Mouse (Mus musculus) mature B cell (primary cell): Measurements from ENCODE around the gene Gm21830.
"Not testable (repeated sequence)": the region's sequence is repeated elsewhere in the genome, so short reads cannot be mapped to it uniquely, and the experiment has no call there.

Source experiments
- in situ Hi-C: fragments of 300-500 bp; cut with MboI; formaldehyde crosslinking; loops from 2 replicates; pipeline ENCODE4 v1.14.3; 2019

Gene Gm21830

GRCm38 (mm10) chr2:67413425-67413824 is at the start of gene Gm21830:
Gm21830 (plus strand) TSS chr2:67413725.
- in situ Hi-C loops = not testable (repeated sequence)

GRCm38 (mm10) chr2:67364506-67364905 is 49.0 kb upstream of the Gm21830 start:
- in situ Hi-C loops = no loop called here

GRCm38 (mm10) chr2:67378504-67378903 is 35.0 kb upstream of the Gm21830 start:
- in situ Hi-C loops = no loop called here

- in situ Hi-C loops = no loop called here
Measured at GRCm38 (mm10) chr2:67420853-67421252, 7.3 kb downstream of the Gm21830 start.

GRCm38 (mm10) chr2:67422799-67423198 is 9.3 kb downstream of the Gm21830 start:
- in situ Hi-C loops = no loop called here

GRCm38 (mm10) chr2:67433081-67433480 is 19.6 kb downstream of the Gm21830 start, which contains the start of gene Gm26727:
Gm26727 (minus strand) TSS chr2:67433181.
- in situ Hi-C loops = no loop called here

- in situ Hi-C loops = no loop called here
Measured at GRCm38 (mm10) chr2:67438309-67438708, 24.8 kb downstream of the Gm21830 start.

GRCm38 (mm10) chr2:67445780-67446179 is 32.3 kb downstream of the Gm21830 start, which contains the start of gene Xirp2:
Xirp2 (plus strand) TSS chr2:67446002.
- in situ Hi-C loops = no loop called here

GRCm38 (mm10) chr2:67446772-67447171 is 33.2 kb downstream of the Gm21830 start:
- in situ Hi-C loops = no loop called here

- in situ Hi-C loops = no loop called here
Measured at GRCm38 (mm10) chr2:67447206-67447605, 33.7 kb downstream of the Gm21830 start.

GRCm38 (mm10) chr2:67460857-67461256 is 47.3 kb downstream of the Gm21830 start:
- in situ Hi-C loops = no loop called here

- in situ Hi-C loops = no loop called here
Measured at GRCm38 (mm10) chr2:67467036-67467435, 53.5 kb downstream of the Gm21830 start.

GRCm38 (mm10) chr2:67470030-67470429 is 56.5 kb downstream of the Gm21830 start:
- in situ Hi-C loops = not testable (repeated sequence)

GRCm38 (mm10) chr2:67477753-67478152 is 64.2 kb downstream of the Gm21830 start:
- in situ Hi-C loops = no loop called here

GRCm38 (mm10) chr2:67481051-67481450 is 67.5 kb downstream of the Gm21830 start:
- in situ Hi-C loops = no loop called here
